ENCODE assay signal across 23 mouse cellular contexts in the genomic region with DNA sequence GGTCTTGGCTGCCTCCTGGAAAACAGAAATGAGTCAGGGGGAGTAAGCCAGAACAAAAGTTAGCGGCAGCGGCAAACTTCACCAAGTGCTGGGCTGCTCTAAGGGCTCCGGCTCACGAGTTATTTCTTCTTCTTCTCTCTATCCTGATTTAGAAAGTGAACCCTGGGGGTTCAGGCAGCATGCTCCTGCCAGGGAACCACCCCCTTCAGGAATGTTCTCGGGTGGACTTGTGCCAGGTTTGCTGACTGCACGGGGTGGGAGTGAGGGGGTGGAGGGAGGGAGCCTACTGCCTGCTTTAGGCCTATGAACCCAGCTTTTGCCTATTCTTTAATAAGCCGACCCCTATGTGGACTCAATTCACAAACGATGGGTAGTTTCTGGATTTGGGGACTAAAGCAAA.
DNase-seq lines count a peak whose midpoint lies in the region; ATAC-seq lines count a peak whose summit lies in the region.
"Had no signal": no experiment of that assay in that cellular context is flagged by ENCODE, and none has a peak within 500 bp of the region (broad histone marks: within the 10 kb centered on the region; RNA-seq: fewer than 3 reads in every experiment).

No protein-coding gene starts in this region.

- H3K27ac ChIP-seq in midbrain, embryonic 11.5 days (ENCODE audit: low read depth, low read length), result no peak overlapping the region
- H3K27ac ChIP-seq in midbrain, embryonic 16.5 days (ENCODE audit: low read length), result no peak overlapping the region
- H3K27ac ChIP-seq: hindbrain, embryonic 12.5 days; limb, embryonic 12.5 days; liver, embryonic 14.5 days; midbrain, embryonic 13.5 days; neural tube, embryonic 13.5 days had no signal

- H3K9me3 ChIP-seq in midbrain, embryonic 11.5 days (ENCODE audit: control insufficient read depth, low read length), result no peaks in the 10 kb centered on the region
- H3K9me3 ChIP-seq in midbrain, embryonic 16.5 days (replicated peaks; ENCODE audit: control insufficient read depth, low read length, poor library complexity, severe bottlenecking), result no peaks in the 10 kb centered on the region
- H3K9me3 ChIP-seq: hindbrain, embryonic 12.5 days; limb, embryonic 12.5 days; midbrain, embryonic 13.5 days; neural tube, embryonic 13.5 days had no signal

- intact Hi-C loops in gastrocnemius, postnatal 14 days (cut with DNase I; ENCODE audit: low total_unique reads), result no loop called here

- H3K4me1 ChIP-seq in midbrain, embryonic 11.5 days (ENCODE audit: control insufficient read depth, insufficient read depth, low read length), result no peaks in the 10 kb centered on the region
- no peaks in the 10 kb centered on the region for H3K4me1 ChIP-seq in midbrain, embryonic 16.5 days (ENCODE audit: control insufficient read depth, insufficient read depth, low read length)
- H3K4me1 ChIP-seq: hindbrain, embryonic 12.5 days; limb, embryonic 12.5 days; midbrain, embryonic 13.5 days; neural tube, embryonic 13.5 days had no signal

- no peak for ATAC-seq in midbrain, embryonic 11.5 days (ENCODE audit: low FRiP score)
- no peak for ATAC-seq in midbrain, embryonic 16.5 days
- ATAC-seq: forebrain, embryonic 14.5 days; midbrain, embryonic 13.5 days had no signal

- no peak overlapping the region for H3K9ac ChIP-seq in midbrain, embryonic 11.5 days (ENCODE audit: low read length)
- H3K9ac ChIP-seq in midbrain, embryonic 16.5 days (ENCODE audit: low read depth, low read length), result no peak overlapping the region
- H3K9ac ChIP-seq: hindbrain, embryonic 12.5 days; limb, embryonic 12.5 days; liver, embryonic 14.5 days; midbrain, embryonic 13.5 days; neural tube, embryonic 13.5 days had no signal

- 83% methylated on average over 8 of the region's 8 CpGs for WGBS in midbrain, embryonic 11.5 days
- 84% methylated on average over 8 of the region's 8 CpGs for WGBS in midbrain, embryonic 16.5 days

- DNase-seq in gastrocnemius, postnatal 14 days, result peak; percentile 23
- no peak for DNase-seq in gastrocnemius, adult 8-10 months (ENCODE audit: low spot score in 2 of 2)
- peak; percentile 22 to 36 for DNase-seq in kidney, postnatal 25 days
- no peak for DNase-seq in kidney, adult 8-10 months
- peak; percentile 28 for DNase-seq in midbrain, embryonic 11.5 days (ENCODE audit: low spot score, missing footprints)
- DNase-seq in thymus, postnatal 0 days (ENCODE audit: low spot score), result no peak
- no peak for DNase-seq in spleen, postnatal 10 days (ENCODE audit: low spot score in 2 of 2)
- DNase-seq: adrenal gland, postnatal 25 days; cerebellum, adult 18-20 months; cerebellum, postnatal 25 days; embryo, embryonic 11 days; gastrocnemius, postnatal 36 days; layer of hippocampus, adult 9-11 months; right cerebral cortex, adult 18-20 months; thymus, postnatal 4 days had no signal

- H3K4me2 ChIP-seq in midbrain, embryonic 11.5 days, result no peak overlapping the region
- no peak overlapping the region for H3K4me2 ChIP-seq in midbrain, embryonic 16.5 days (ENCODE audit: low read length)
- H3K4me2 ChIP-seq: hindbrain, embryonic 12.5 days; limb, embryonic 12.5 days; midbrain, embryonic 13.5 days; neural tube, embryonic 13.5 days had no signal

- no peaks in the 10 kb centered on the region for H3K27me3 ChIP-seq in midbrain, embryonic 11.5 days (ENCODE audit: control insufficient read depth, insufficient read depth, low read length)
- no peaks in the 10 kb centered on the region for H3K27me3 ChIP-seq in midbrain, embryonic 16.5 days (ENCODE audit: control insufficient read depth, insufficient read depth, low read depth, low read length)
- H3K27me3 ChIP-seq: CH12.LX; hindbrain, embryonic 12.5 days; limb, embryonic 12.5 days; midbrain, embryonic 13.5 days; neural tube, embryonic 13.5 days had no signal

- H3K36me3 ChIP-seq in midbrain, embryonic 11.5 days (ENCODE audit: control insufficient read depth, insufficient read depth, low read length), result no peaks in the 10 kb centered on the region
- H3K36me3 ChIP-seq in midbrain, embryonic 16.5 days (ENCODE audit: control insufficient read depth, insufficient read depth, low read length), result no peaks in the 10 kb centered on the region
- H3K36me3 ChIP-seq: hindbrain, embryonic 12.5 days; limb, embryonic 12.5 days; midbrain, embryonic 13.5 days; neural tube, embryonic 13.5 days had no signal

- H3K4me3 ChIP-seq in midbrain, embryonic 11.5 days (ENCODE audit: low read depth, low read length), result no peak overlapping the region
- H3K4me3 ChIP-seq in midbrain, embryonic 16.5 days (ENCODE audit: low read depth, low read length), result no peak overlapping the region
- H3K4me3 ChIP-seq: hindbrain, embryonic 12.5 days; limb, embryonic 12.5 days; midbrain, embryonic 13.5 days; neural tube, embryonic 13.5 days had no signal

Comparison
In these comparisons a context has a peak if more than half of its experiments do, and no peak if none do; other contexts are left out.
1. DNase-seq: peak in gastrocnemius, postnatal 14 days (single experiment), kidney, postnatal 25 days (2 of 2) and midbrain, embryonic 11.5 days (single experiment); none in gastrocnemius, adult 8-10 months (0 of 2), kidney, adult 8-10 months (0 of 2), thymus, postnatal 0 days (single experiment) and spleen, postnatal 10 days (0 of 2).